In genomic region chr13:3544925-3545324, GRCm38 (mm10) we compare ENCODE assay signal across 18 mouse cellular contexts. TPM values are rescaled to one million over a fixed set of nuclear protein-coding genes. Genes with fewer than 3 reads are reported as not detected.
DNase-seq lines count a peak whose midpoint lies in the region; ATAC-seq and TF ChIP-seq lines count a peak whose summit lies in the region.
"Had no signal": no experiment of that assay in that cellular context is flagged by ENCODE, and none has a peak within 500 bp of the region (broad histone marks: within the 10 kb centered on the region; RNA-seq: fewer than 3 reads in every experiment).

No protein-coding gene starts in this region.

- no peak overlapping the region for H3K9ac ChIP-seq in liver, embryonic 13.5 days
- no peak overlapping the region for H3K9ac ChIP-seq in liver, embryonic 11.5 days (ENCODE audit: low read depth, low read length)
- no peak overlapping the region for H3K9ac ChIP-seq in stomach, postnatal 0 days (ENCODE audit: low read length)
- H3K9ac ChIP-seq: heart, embryonic 15.5 days; lung, embryonic 15.5 days; midbrain, embryonic 12.5 days had no signal

- H3K4me2 ChIP-seq in liver, embryonic 13.5 days, result no peak overlapping the region
- no peak overlapping the region for H3K4me2 ChIP-seq in liver, embryonic 11.5 days
- H3K4me2 ChIP-seq in stomach, postnatal 0 days (replicated peaks; ENCODE audit: low read depth), result no peak overlapping the region
- H3K4me2 ChIP-seq: heart, embryonic 15.5 days; lung, embryonic 15.5 days; midbrain, embryonic 12.5 days had no signal

- intact Hi-C loops in gastrocnemius, adult 2 months (cut with DNase I), result no loop called here

- 0 out of 2 replicates have a peak overlapping the region, but pooled peaks have one; percentile 14 for H3K4me3 ChIP-seq in gastrocnemius, adult 2 months
- no peak overlapping the region for H3K4me3 ChIP-seq in liver, embryonic 13.5 days (replicated peaks)
- no peak overlapping the region for H3K4me3 ChIP-seq in liver, embryonic 11.5 days (ENCODE audit: low read depth, low read length)
- H3K4me3 ChIP-seq in macrophage (ENCODE audit: inconsistent target), result no peak overlapping the region
- no peak overlapping the region for H3K4me3 ChIP-seq in stomach, postnatal 0 days (ENCODE audit: low read depth, low read length)
- H3K4me3 ChIP-seq: forebrain, embryonic 10.5 days; heart, embryonic 15.5 days; lung, embryonic 15.5 days; midbrain, embryonic 12.5 days had no signal

- peaks cover 61% of the 10 kb centered on the region for H3K4me1 ChIP-seq in liver, embryonic 13.5 days (replicated peaks)
- H3K4me1 ChIP-seq in liver, embryonic 11.5 days (replicated peaks; ENCODE audit: control insufficient read depth, insufficient read depth, low read length), result peaks cover 17% of the 10 kb centered on the region
- peaks cover 9% of the 10 kb centered on the region for H3K4me1 ChIP-seq in stomach, postnatal 0 days (replicated peaks; ENCODE audit: control insufficient read depth, insufficient read depth)

- peak; percentile 76 for ATAC-seq in liver, embryonic 13.5 days (ENCODE audit: low read depth)
- no peak for ATAC-seq in liver, embryonic 11.5 days (replicated peaks; ENCODE audit: low FRiP score)
- peak; percentile 90 for ATAC-seq in stomach, postnatal 0 days (ENCODE audit: low FRiP score, low TSS enrichment)

- H3K79me2 ChIP-seq in macrophage (ENCODE audit: inconsistent target), result peaks cover 99% of the 10 kb centered on the region

- H3K27ac ChIP-seq in gastrocnemius, adult 2 months, result peak overlapping the region; percentile 62
- H3K27ac ChIP-seq in liver, embryonic 13.5 days, result peak overlapping the region; percentile 61
- no peak overlapping the region for H3K27ac ChIP-seq in liver, embryonic 11.5 days (ENCODE audit: low read depth, low read length)
- peak overlapping the region; percentile 31 for H3K27ac ChIP-seq in macrophage
- peak overlapping the region; percentile 56 for H3K27ac ChIP-seq in stomach, postnatal 0 days (replicated peaks)
- H3K27ac ChIP-seq: forebrain, embryonic 10.5 days; heart, embryonic 15.5 days; kidney, postnatal 0 days; lung, embryonic 15.5 days; midbrain, embryonic 12.5 days had no signal

- no peak for DNase-seq in gastrocnemius, adult 2 months
- no peak for DNase-seq in gastrocnemius, postnatal 25 days
- no peak for DNase-seq in liver, embryonic 13.5 days
- no peak for DNase-seq in liver, embryonic 11.5 days (ENCODE audit: low spot score)
- DNase-seq in stomach, postnatal 0 days (ENCODE audit: low spot score), result no peak
- no peak for DNase-seq in urinary bladder, postnatal 14 days (ENCODE audit: low spot score)
- DNase-seq in spleen, postnatal 36 days (ENCODE audit: low spot score in 2 of 2), result no peak
- DNase-seq: adrenal gland, adult 8-10 months; layer of hippocampus, adult 9-11 months; left cerebral cortex, postnatal 4 days; right cerebral cortex, postnatal 25 days; thymus, postnatal 36 days had no signal

- 56% methylated on average over 5 of the region's 5 CpGs for WGBS in liver, embryonic 13.5 days (ENCODE audit: insufficient replicate concordance)
- 70% methylated on average over 5 of the region's 5 CpGs for WGBS in liver, embryonic 11.5 days
- WGBS in macrophage (ENCODE audit: missing documents), result 50% methylated on average over 5 of the region's 5 CpGs
- WGBS in stomach, postnatal 0 days, result 47% methylated on average over 5 of the region's 5 CpGs

- no peaks in the 10 kb centered on the region for H3K9me3 ChIP-seq in liver, embryonic 13.5 days (replicated peaks)
- H3K9me3 ChIP-seq in liver, embryonic 11.5 days (ENCODE audit: control insufficient read depth, low read length), result no peaks in the 10 kb centered on the region
- H3K9me3 ChIP-seq in stomach, postnatal 0 days (ENCODE audit: control insufficient read depth, low read length), result no peaks in the 10 kb centered on the region
- H3K9me3 ChIP-seq: forebrain, embryonic 10.5 days; heart, embryonic 15.5 days; lung, embryonic 15.5 days; midbrain, embryonic 12.5 days had no signal

- peaks cover 14% of the 10 kb centered on the region for H3K36me3 ChIP-seq in liver, embryonic 13.5 days
- peaks cover 3% of the 10 kb centered on the region; the same call in 1 of the 2 replicates for H3K36me3 ChIP-seq in liver, embryonic 11.5 days (ENCODE audit: control insufficient read depth, insufficient read depth, low read length)
- peaks cover 16% of the 10 kb centered on the region for H3K36me3 ChIP-seq in macrophage (ENCODE audit: inconsistent target)
- no peaks in the 10 kb centered on the region for H3K36me3 ChIP-seq in stomach, postnatal 0 days (ENCODE audit: control insufficient read depth, insufficient read depth, low read length)

- no peaks in the 10 kb centered on the region for H3K27me3 ChIP-seq in liver, embryonic 13.5 days
- no peaks in the 10 kb centered on the region for H3K27me3 ChIP-seq in liver, embryonic 11.5 days (replicated peaks; ENCODE audit: control insufficient read depth, insufficient read depth, low read length)
- H3K27me3 ChIP-seq in stomach, postnatal 0 days (ENCODE audit: control insufficient read depth, insufficient read depth, low read length), result no peaks in the 10 kb centered on the region
- H3K27me3 ChIP-seq: heart, embryonic 15.5 days; lung, embryonic 15.5 days; midbrain, embryonic 12.5 days had no signal

- TF ChIP-seq CTCF in gastrocnemius, adult 2 months (IDR thresholded peaks at IDR 0.05), result no peak
- TF ChIP-seq CTCF in stomach, postnatal 0 days (IDR thresholded peaks at IDR 0.05; ENCODE audit: low read depth), result peak; percentile 16; the same call in 1 of the 2 replicates

- no peak for TF ChIP-seq EP300 in stomach, postnatal 0 days (optimal IDR thresholded peaks at IDR 0.05)

RNA-seq across cellular contexts. Expression of gene Gdi2, which starts 7.1 kb away (rescaled TPM):
- 100 to 1,000 TPM; 145 to 152 TPM for total RNA-seq in gastrocnemius, adult 2 months (2021)
- total RNA-seq in gastrocnemius, postnatal 25 days (2021), result 100 to 1,000 TPM; 130 to 167 TPM
- polyA plus RNA-seq in liver, embryonic 13.5 days (2015; fragmentation: Nextera tagmentation; extraction: Ambion mirVana), result 188 and 213 TPM in 2 replicates
- 354 and 364 TPM in 2 replicates for polyA plus RNA-seq in liver, embryonic 11.5 days (2014; fragmentation: Nextera tagmentation; extraction: Ambion mirVana)
- total RNA-seq in macrophage (2018; cell fraction: chromatin; rRNA removed), result 100 to 1,000 TPM in 24 of 26 experiments, 10 to 100 TPM in 2; 88.1 to 403 (median 202) TPM
- total RNA-seq in macrophage (2018; cell fraction: cytosol; rRNA removed), result 100 to 1,000 TPM; 413 to 754 (median 525) TPM
- total RNA-seq in macrophage (2018; cell fraction: nucleus; rRNA removed), result 100 to 1,000 TPM; 142 to 412 (median 227) TPM
- 687 to 803 TPM (median 741 TPM) in 3 replicates for polyA plus RNA-seq in macrophage (2018)
- 338 and 359 TPM in 2 replicates for polyA plus RNA-seq in stomach, postnatal 0 days (2015; fragmentation: Nextera tagmentation; extraction: Ambion mirVana)
